Mouse (Mus musculus) E14TG2a.4 (cell line): ENCODE results near the gene Inf2.

Experiments
- CTCF ChIP-seq: conservative IDR thresholded peaks from 2 replicates; pipeline ENCODE4 v1.5.1; 2014; ENCODE audit warnings: low read length
- NANOG ChIP-seq: IDR thresholded peaks from 2 replicates; pipeline ENCODE4 v1.6.1; 2014; ENCODE audit warnings: borderline replicate concordance, low read length, mixed read lengths
- POU5F1 ChIP-seq: IDR thresholded peaks from 2 replicates; pipeline ENCODE4 v1.6.1; 2014; ENCODE audit warnings: low read length, borderline replicate concordance

GRCm38 (mm10) chr12:112554900-112555299 lies 33.7 kb upstream of the Inf2 start:
- no peak for TF ChIP-seq CTCF
- TF ChIP-seq POU5F1 = no peak
- no peak for TF ChIP-seq NANOG
